Mouse (Mus musculus) layer of hippocampus, adult 9-10 months (tissue): Measurements from ENCODE around the gene Nudt22.

Source experiments
- DNase-seq: peaks from one replicate; pipeline ENCODE4 v3.0.0; 2022; ENCODE audit warnings: low spot score

The Nudt22 gene

DNA sequence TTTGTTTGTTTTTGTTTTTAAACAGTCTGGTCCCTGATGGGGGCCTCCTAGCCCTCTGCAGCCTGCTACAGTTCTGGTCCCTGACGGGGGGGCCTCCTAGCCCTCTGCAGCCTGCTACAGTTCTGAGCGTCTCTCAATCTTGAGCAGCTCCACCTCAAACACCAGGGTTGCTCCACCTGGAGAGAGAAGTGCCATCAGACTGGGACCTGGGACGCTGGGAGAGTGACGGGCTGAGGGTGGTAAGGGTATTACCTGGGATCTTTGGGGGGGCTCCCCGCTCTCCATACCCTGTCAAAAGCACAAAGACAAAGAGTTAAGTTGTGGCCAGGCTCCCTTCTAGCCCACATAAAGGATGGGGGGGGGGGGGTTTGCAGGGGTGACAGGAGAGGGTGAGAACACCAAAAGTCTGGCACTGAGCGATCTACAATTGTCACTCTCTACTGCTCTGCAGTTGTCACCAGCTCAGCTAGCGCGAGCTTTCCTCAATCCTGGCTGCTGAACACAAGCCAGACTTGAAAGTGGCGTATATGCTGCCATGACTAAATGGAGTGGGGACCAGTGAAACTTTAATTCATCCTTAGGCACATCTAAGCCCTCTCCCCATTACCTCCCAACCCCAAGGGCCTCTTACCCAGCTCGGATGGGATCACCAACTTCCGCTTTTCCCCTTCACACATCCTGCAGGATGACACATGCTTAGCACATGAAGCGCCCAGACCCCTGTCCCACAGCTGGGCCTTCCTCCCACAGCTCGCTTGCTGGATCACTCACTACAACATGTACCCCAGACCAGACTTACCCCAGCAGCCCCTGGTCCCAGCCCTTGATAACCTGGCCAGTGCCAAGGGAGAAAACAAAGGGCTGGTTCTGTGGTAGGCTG is 17.9 kb downstream of the Nudt22 start:
- DNase-seq: no peak

DNA sequence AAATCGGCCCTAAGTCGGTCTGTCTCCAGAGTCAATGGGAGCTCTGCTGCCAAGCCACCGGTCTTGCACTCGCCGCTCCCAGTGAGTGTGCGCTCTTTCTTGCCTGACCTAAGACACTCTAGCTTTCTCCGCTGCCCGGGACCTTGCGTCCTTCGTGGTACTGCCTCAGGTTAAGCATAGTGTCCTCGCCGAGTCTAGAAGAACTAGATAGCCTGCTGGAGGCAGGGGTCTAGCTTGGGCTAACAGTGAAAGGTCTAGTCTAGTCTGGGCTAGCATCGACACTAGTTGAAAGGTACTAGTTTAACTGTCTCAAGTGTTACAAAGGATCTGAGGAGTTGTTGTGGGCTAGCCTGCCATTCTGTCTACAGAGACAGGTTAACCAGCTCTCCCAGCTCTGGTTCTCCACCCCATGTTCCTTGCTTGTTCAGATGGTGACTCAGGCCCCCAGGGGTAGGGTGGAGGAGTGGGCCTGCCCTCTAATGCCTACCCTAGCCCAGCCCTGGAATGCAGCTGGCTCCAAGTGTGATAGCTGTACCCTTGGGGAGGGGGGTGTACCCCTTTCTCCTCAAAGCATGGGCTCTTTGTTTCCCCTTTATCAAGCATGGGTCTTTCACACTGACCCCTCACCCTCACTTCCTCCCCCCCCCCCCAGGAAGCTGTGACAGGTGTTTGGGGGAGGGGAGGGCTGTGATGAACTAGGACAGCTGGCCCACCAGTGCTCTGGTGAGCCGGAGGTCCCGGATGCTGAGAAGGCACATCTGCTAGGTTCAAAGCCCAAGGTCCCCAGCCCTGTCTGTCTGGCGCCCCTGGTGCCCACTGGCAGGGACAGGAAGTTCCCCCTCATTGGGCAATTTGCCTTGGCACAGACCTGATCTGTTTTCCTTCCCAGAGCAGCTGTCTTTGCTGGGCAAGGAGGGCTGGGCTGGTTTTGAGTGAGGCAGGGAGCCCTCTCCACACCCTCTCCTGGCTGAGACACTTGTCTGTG is 20.1 kb downstream of the Nudt22 start, which contains the start of gene Plcb3:
TSS of gene Plcb3 (minus strand) at position 934 of the 985 bp plus-strand sequence.
- DNase-seq: no peak

DNA sequence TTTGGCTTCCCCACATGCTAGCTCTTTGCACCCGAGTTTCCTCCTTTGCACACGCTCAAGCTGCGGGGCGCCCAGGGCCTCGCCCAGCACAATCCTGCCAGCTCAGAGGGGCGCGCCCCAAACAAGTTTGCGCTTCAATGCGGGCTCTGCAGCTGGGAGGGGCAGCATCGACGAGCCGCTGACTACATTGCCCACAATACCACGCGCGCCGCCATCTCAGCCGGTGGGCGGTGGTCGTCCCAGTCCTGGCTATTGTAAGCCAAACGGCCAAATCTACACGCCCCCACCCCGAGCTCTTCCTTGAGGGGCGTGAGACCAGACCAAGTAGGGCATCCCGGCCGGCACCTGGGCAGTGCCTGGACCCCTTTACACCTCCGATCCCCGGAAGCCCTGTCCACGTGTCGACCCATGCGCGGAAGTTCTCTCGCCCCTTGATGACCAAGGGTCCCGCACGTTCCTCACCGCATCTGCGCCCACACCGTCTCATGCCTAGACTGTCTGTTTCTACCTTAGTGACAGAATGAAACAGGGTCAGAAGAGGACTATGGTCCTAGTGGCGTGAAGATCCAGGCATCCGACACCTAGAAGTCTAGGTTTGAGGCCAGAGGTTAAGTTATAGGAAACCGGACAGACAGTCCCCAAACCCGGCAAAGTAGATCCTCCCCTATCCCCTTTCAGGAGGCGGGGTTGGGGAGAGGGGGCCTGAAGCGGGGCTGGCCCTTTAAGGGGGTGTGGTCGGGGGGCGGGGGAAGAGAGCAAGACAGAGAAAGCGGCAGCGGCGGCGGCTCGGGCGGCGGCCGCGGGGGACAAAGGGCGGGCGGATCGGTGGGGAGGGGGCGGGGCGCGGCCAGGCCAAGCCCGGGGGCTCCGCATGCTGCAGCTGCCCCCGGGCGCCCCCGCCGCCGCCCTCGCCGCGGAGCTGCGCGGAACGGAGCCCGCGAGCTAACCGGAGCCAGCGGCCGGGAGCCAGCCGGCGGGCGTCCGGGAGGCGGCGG is 21.4 kb downstream of the Nudt22 start, which contains the start of gene Ppp1r14b:
TSS of gene Ppp1r14b (plus strand) at position 758 of the 995 bp plus-strand sequence.
- no peak for DNase-seq

DNA sequence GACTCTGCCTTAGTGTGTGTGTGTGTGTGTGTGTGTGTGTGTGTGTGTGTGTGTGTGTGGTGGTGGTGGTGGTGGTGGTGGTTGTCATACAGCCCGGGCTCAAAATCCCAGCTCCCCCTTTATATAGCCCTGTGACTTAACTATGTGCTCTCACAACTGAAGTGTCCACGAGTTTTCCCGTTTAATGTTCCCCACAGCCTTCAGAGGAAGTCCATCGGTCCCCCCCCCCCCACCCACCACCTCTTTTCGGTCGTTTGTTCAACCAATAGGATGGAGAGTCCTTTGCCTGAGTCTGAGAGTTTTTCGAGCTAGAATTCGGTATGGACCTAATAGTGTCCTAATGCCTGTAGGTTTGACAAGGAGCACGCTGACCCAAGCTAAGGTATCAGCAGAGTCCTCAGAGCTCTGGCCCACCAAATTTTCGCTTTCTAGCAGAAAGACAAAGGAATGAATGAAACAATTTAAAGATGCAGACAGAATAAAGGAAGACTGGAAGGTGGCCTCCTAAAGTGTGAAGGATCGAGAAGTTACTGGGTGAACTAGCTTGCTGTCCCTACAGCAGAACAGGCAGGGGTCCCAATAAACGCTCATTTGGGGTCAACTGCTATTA is 22.2 kb downstream of the Nudt22 start:
- DNase-seq: no peak

DNA sequence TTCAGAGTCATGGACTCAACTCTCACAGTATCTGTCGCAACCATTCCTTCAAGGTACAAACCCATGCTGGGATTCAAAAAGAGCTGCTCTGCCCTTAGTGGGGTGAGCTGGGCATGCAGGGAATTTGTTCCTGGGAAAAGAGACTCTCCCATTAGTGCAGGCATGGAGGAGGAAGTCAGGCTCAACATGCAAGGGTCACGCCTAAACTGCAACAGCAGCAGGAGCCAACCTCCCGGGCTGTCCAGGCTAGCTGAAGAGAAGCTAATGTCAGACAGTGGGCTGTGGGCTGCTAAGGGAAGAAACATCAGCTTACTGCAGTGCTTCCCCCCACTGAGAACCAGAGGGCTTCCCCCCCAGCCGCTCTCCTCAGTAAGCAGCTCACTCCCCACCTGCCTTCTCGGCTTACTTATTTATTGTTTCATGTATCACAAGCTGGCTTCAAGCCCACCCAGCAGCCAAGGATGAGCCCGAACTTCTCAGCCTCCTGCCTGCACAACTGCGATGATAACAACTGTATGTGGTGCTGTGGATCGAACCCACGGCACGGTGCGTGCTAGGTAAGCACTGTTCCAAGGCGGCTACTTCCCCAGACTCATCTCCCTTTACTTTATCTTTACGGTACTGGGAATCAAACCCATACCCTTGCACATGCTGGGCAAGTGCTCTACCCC is 23.5 kb downstream of the Nudt22 start:
- no peak for DNase-seq

DNA sequence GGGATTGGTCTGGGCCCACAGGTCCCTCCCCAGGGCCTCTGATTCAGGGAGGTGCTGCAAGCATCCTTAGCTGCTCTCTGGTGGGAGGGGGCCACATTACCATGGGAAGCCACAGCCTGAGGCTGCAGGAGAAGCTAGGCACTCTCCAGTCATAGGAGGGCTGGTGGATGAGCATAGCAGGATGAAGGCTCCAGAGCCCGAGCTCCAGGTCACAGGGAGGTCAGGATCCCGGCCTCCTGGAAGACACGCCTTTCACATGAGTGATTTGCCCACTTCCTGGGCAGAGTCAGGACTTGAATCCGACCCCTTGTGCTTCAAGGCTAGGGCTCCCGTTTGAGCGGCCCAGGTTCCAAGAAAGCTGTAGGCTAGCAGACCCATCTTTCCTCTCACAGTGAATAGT is 24.3 kb downstream of the Nudt22 start:
- DNase-seq: no peak

DNA sequence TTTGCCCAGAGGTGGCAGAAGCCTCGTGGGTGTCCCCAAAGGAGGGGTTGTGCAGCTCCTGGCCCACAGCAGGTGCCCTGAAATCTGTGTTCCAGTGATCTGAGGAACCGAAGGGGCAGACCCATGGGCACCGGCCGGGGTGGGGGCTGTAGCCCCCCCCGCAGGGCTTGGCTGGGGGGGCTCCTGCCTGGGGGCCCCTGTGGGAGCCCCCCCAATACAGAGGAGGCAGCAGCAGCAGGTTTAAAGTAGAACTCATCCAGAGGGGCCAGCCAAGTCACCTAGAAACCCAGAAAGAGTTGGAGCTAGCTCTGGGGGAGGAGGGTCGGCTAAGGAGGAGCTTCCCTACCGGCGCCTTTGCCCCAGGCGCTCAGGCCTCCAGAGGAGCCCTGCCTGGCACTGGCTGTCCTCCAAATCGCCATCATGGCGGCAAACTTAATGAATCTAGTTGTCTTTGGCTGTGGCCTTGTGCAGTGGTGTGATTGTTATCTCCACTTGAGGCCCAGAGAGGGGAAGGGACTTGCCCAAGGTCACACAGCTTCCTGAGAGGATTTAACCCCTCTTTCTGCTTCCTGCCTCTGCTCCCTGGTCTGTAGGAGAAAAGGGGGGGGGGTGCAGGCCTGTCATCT is 25.3 kb downstream of the Nudt22 start:
- DNase-seq: no peak

DNA sequence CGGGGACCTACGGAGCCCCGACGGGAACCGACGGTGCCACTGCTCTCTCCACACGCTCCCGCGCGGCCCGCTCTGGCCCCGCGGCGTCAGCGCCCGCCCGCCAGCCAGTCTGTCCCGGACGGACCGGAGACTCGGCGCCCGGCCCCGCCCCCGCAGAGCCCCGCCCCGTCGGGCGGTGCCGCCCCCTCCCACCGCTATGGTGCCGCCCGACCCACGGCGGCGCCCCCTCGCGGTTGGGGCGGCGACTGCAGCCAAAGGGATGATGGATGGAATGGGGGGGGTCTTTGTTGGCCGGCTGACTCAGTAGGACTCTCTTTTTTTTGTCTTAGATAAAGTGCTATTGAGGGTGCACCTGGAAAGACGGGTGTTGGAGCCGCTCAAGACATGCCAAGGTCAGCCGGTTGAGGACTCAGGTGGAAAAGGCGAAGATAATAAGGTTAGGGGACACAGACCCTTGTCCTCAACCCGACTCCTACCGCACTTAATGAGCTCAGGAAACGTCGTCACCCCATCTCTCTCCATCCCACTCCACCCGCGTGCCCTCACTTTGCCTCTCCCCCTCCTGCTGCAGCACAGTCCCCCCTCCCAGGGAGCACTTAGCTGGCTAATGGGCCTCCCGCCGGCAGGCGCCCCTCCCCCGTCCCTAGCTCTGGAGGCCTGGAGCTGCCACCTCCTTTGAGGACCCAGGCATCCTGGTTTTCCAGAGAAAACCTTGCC is 26.1 kb downstream of the Nudt22 start:
- no peak for DNase-seq

DNA sequence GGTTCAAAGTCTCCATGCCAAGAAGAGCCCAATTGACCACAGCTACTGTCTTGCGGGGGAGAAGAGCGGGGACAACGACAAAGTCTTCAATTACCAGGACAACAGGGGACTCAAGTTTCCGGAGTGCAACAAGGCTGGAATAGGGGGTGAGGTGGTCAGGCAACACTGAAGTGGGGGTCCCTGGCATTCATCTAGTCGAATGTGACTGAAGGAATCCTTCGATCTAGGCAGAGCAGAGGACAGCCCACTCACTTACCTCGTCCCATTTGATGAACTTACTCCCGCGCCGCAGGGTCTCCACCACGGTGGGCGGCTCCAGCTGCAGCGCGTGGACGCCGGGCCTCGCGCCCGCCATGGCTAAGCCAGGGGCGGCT is 26.6 kb downstream of the Nudt22 start:
- DNase-seq: no peak

DNA sequence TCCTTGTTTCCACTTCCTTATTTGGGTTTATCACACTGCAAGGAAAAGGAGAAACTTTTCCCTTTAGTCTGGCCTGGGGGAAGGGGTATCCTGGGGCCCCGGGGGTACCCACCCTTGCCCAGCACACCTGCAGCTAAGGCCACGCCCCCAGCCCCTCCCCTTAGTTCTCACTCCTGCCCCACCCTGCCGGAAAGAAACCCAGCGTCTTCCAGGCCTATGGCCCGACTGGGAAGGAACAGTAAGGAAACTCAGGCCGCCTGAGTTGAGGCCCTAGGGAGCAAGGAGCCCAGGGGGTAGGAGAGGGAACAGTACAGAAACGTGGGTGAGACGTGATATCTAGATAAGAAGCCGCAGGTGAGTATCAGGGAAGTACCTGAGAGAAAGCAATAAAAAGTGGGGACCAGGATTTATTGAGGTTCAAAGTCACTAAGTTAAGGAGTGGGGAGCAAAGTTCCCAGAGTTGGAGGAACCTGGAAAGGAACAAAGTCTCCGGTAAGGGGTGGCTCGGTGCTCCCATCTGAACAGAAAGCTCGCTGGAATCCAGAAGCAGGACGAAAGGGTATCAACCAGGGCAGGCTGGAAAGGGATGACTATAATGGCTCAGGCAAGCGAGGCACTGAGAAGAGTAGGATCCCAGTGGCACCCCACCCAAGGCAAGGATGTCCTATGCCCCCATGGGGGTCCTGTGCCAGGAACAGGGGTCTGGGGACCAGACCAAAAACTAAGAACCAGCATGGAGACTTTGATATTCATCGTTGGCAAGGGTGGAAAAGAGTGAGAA is 27.2 kb downstream of the Nudt22 start:
- DNase-seq: no peak

DNA sequence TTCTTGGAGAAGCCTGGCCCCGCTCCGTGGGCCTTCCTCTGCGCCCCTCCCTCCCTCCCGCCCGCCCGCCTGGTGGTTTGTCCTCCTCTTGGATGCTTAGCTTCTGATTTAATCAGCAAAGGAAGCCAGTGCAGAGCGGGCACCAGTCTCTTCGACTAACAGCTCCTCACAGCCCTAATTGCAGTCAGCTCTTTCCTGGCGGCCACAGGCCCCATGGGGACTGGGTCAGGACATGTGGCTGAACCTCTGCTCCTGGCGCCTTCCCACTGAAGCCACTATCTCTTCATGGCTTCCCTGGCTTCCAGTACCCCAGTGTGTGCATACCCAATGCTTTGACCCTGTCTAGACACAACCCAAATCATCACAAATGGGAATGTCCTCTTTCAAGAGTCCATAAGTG is 39.5 kb downstream of the Nudt22 start:
- no peak for DNase-seq

DNA sequence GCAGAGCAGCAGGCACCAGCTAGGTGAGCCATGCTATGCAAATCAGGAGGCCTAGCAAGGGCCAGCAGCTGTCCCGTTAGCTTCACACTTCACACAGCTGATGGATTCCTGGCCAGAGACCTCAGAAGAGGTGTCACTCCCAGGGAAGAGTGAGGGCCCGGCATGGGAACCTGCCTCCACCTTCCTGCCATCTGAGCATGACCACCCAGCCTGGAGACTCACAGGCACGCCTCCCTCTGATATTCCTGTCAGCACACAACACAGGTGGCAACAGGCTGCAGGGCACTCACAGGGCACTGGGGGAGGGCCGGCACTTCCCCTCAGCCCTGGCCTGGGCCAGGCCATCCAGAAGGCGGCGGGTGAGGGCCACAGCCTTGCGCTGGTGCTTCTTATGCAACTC is 40.5 kb downstream of the Nudt22 start:
- DNase-seq: no peak

DNA sequence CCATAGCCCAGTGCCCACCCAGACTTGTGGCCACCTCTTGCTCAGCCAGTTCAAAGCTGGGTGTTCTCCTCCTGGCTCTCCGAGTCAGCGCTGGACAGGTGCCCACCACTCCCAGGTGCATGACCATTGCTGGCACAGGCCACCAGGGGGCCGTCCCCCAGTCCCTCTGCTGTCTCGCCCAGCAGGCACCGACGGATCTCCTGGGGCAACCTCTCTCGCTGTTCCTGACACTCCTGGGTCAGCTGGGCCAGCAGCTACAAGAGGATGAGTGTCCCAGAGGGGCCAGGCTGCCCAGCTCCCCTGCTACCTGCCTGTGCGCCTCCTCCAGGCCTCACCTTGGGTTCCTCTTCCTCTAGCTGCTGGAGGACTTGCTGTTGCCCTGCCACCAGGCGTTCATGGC is 41.9 kb downstream of the Nudt22 start:
- no peak for DNase-seq

DNA sequence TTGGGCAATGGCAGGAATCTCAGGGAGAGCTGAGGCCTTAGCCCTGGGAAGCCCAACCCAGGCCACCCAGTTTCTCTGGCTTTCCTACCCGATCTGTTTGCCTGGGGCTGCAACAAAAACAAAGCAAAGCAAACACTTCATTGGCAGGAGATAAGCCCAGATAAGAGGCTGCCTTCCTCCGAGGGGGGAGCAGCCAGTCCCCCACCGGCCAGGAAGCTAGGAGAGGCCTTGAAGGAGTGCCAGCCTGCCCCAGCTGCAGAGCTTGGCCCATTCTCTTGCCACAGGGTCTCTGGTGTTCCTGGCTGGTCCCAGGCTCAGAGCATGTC is 43.2 kb downstream of the Nudt22 start:
- DNase-seq: no peak

DNA sequence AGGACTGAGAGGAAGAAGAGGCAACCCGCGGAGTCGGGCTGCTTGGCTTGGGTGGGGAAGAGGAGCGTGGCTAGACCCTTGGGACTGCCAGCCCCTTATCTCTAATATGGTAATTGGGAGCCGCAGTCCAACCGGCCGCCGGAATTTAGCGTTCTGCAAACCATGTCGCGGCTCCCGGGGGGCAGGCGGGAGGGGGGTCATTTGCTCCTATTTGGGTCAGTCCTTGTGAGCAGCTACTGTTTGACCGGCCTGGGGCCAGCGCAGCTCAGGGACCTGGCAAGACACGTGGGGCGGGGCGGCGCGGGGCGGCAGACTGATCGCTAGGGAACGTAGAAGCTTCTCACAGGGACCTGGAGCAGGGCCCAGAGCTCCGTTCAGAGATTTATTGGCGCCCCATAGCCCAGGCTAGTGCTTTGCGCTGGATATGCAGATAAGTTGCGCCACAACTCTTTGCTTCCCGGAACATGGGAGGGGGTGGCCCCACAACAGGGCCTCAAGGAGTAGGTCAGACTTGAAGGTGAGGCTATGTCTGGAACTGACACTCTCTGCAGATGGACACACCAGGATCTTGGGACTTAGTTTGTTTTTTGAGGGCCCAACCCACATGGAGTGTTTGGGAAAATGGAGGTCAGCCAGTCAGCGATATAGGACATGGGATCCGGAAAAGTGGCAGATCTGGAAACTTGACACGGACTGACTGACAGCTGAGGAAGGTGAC is 43.8 kb downstream of the Nudt22 start:
- no peak for DNase-seq

DNA sequence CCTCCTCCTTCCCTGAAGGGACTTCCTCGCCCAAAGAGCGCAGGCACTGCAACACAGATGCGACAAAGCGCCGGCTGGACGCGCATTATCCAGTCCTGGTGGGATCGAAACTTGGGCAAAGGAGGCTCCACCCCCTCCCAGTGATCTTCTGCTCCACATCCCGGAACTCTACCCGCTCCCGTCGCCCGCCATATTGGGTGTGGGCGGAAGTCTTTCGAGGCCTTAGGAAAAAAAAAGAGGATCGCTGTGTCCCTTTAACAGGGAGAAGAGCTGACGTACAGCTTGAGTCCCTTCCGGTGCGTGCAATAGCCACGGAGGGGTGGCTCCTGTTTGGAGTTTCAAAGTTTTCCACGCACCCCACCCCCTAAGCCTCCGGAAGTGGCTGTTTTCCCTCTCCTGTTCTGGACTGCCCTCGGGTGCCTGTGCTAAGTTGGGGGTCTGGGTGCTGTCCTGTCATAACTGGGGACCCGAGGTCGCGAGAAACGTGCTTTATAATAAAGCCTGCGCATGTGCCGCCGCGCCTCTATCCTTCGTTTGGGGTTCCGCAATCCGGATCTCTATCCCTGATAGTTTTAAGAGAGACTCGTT is 44.4 kb downstream of the Nudt22 start:
- peak; percentile 85 for DNase-seq

DNA sequence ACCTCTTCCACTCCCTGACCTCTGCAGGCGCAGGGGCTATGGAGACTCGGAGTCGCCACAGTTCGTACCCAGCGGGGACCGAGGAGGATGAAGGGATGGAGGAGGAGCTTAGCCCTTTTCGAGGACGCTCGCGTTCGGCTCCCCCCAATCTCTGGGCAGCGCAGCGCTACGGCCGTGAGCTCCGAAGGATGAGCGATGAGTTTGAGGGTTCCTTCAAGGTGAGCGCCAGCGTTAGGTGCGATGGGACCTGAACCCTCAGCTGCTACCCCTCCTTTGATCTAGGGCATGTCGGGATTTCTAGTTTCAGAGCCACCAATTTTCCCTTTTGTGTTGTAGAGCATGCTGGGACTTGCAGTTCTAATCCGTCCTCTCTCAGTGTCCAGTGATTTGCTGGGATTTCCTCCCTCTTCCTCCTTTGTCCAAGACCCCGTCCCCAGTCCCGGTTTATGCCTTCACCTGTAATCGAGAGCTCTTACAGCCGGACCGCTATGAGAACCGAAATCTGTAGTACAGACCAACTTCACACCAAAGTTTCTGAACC is 45.2 kb downstream of the Nudt22 start:
- DNase-seq: peak; percentile 49
